Mouse (Mus musculus) CH12.LX (cell line): ENCODE measurements around the gene Pde4d. TPM values are rescaled to one million over a fixed set of nuclear protein-coding genes. Genes with fewer than 3 reads are reported as not detected.

Source experiments
- DNase-seq: peaks from one replicate; pipeline ENCODE4 v3.0.0-alpha.2; 2013; ENCODE audit errors: extremely low read depth
- H3K27ac ChIP-seq: 2 replicates; pipeline ENCODE4 v1.5.1; 2012; ENCODE audit warnings: low read depth, mild to moderate bottlenecking, control low read depth, moderate library complexity; ENCODE audit not compliant: insufficient read depth
- H3K27me3 ChIP-seq: replicated peaks from 2 replicates; pipeline ENCODE3; 2012; ENCODE audit warnings: inconsistent platforms
- H3K36me3 ChIP-seq, 2 experiments: replicated peaks in 1 of 2; 2 replicates each; pipeline versions ENCODE3 to v1.6.1; 2012; ENCODE audit warnings: inconsistent platforms in 1 of 2, low read length in 1 of 2, mild to moderate bottlenecking in 1 of 2, mixed read lengths in 1 of 2, moderate library complexity in 1 of 2; ENCODE audit not compliant: control insufficient read depth in 1 of 2, insufficient read depth in 1 of 2
- H3K4me1 ChIP-seq, 2 experiments: 2 replicates each; pipeline ENCODE4 v1.6.1; 2012; ENCODE audit warnings: inconsistent platforms in 1 of 2, moderate library complexity in 1 of 2; ENCODE audit not compliant: insufficient read depth in 2 of 2, control insufficient read depth in 1 of 2
- H3K4me2 ChIP-seq: 2 replicates; pipeline ENCODE4 v1.6.1; 2012; ENCODE audit warnings: low read depth, mild to moderate bottlenecking, control low read depth; ENCODE audit not compliant: poor library complexity, insufficient read depth, severe bottlenecking
- H3K4me3 ChIP-seq, 3 experiments: fragments of 150-350 bp in 1 of 3; sonication (generic) in 1 of 3; replicated peaks in 1 of 3; 2 replicates each; pipeline versions ENCODE3 to v1.5.1; 2011 to 2012; ENCODE audit warnings: low read depth in 2 of 3, low read length in 2 of 3, mild to moderate bottlenecking in 2 of 3, moderate library complexity in 2 of 3, control low read depth in 1 of 3, improper control_type of control experiment in 1 of 3, inconsistent platforms in 1 of 3, mixed read lengths in 1 of 3; ENCODE audit not compliant: poor library complexity in 1 of 3
- H3K79me2 ChIP-seq: replicated peaks from 2 replicates; pipeline ENCODE4 v1.6.1; 2012; ENCODE audit warnings: mild to moderate bottlenecking, moderate library complexity; ENCODE audit not compliant: control insufficient read depth, poor library complexity, insufficient read depth, severe bottlenecking; ENCODE audit errors: extremely low read depth
- H3K9ac ChIP-seq: 2 replicates; pipeline ENCODE4 v1.6.1; 2012; ENCODE audit warnings: low read depth, mild to moderate bottlenecking, control low read depth, moderate library complexity; ENCODE audit not compliant: insufficient read depth
- H3K9me3 ChIP-seq: replicated peaks from 2 replicates; pipeline ENCODE3; 2012; ENCODE audit warnings: low read length, inconsistent platforms, mixed read lengths
- CHD1 ChIP-seq: IDR thresholded peaks from 2 replicates; pipeline ENCODE4 v1.6.1; 2012; ENCODE audit warnings: low read depth, low read length, improper control_type of control experiment, inconsistent platforms
- CHD2 ChIP-seq: IDR thresholded peaks from 2 replicates; pipeline ENCODE4 v1.6.1; 2011; ENCODE audit warnings: low read length, improper control_type of control experiment
- CTCF ChIP-seq, 2 experiments: IDR thresholded peaks in 1 of 2; conservative IDR thresholded peaks in 1 of 2; 2 replicates each; pipeline ENCODE4 v1.5.1; 2011 to 2012; ENCODE audit warnings: low read depth in 2 of 2, low read length in 2 of 2, improper control_type of control experiment in 1 of 2, inconsistent platforms in 1 of 2, mild to moderate bottlenecking in 1 of 2, moderate library complexity in 1 of 2
- GABPA ChIP-seq: IDR thresholded peaks from 2 replicates; pipeline ENCODE4 v1.6.1; 2012; ENCODE audit warnings: low read depth, low read length, improper control_type of control experiment, inconsistent platforms; ENCODE audit not compliant: insufficient replicate concordance
- HCFC1 ChIP-seq: IDR thresholded peaks from 2 replicates; pipeline ENCODE4 v1.6.1; 2012; ENCODE audit warnings: low read depth, mild to moderate bottlenecking, inconsistent platforms, low read length, improper control_type of control experiment
- MAFK ChIP-seq: IDR thresholded peaks from 2 replicates; pipeline ENCODE4 v1.6.1; 2011; ENCODE audit warnings: low read length, improper control_type of control experiment; ENCODE audit not compliant: insufficient replicate concordance
- MAZ ChIP-seq: IDR thresholded peaks from 2 replicates; pipeline ENCODE4 v1.6.1; 2012; ENCODE audit warnings: low read depth, mild to moderate bottlenecking, inconsistent platforms, low read length, improper control_type of control experiment, moderate library complexity
- NRF1 ChIP-seq: IDR thresholded peaks from 2 replicates; pipeline ENCODE4 v1.6.1; 2014; ENCODE audit warnings: low read depth, mild to moderate bottlenecking, inconsistent platforms, low read length, improper control_type of control experiment, moderate library complexity
- POLR2A ChIP-seq: IDR thresholded peaks from 2 replicates; pipeline ENCODE4 v1.6.1; 2011; ENCODE audit warnings: low read depth, mild to moderate bottlenecking, improper control_type of control experiment, low read length
- RAD21 ChIP-seq: IDR thresholded peaks from 2 replicates; pipeline ENCODE4 v1.6.1; 2011; ENCODE audit warnings: low read depth, mild to moderate bottlenecking, low read length, improper control_type of control experiment, moderate library complexity
- RCOR1 ChIP-seq: conservative IDR thresholded peaks from 2 replicates; pipeline ENCODE4 v1.6.1; 2012; ENCODE audit warnings: low read depth, mild to moderate bottlenecking, inconsistent platforms, low read length, improper control_type of control experiment
- SIN3A ChIP-seq: IDR thresholded peaks from 2 replicates; pipeline ENCODE4 v1.6.1; 2012; ENCODE audit warnings: low read length, improper control_type of control experiment, inconsistent platforms
- USF1 ChIP-seq: IDR thresholded peaks from 2 replicates; pipeline ENCODE4 v1.6.1; 2014; ENCODE audit warnings: low read depth, mild to moderate bottlenecking, inconsistent platforms, low read length, improper control_type of control experiment
- ZKSCAN1 ChIP-seq: IDR thresholded peaks from 2 replicates; pipeline ENCODE4 v1.6.1; 2012; ENCODE audit warnings: low read depth, inconsistent platforms, low read length, improper control_type of control experiment, borderline replicate concordance
- dilution Hi-C: fragments of 300-500 bp; cut with MboI; formaldehyde crosslinking; loops from 2 replicates; pipeline ENCODE4 v1.14.3; 2020; ENCODE audit warnings: low sequenced_read_pairs; ENCODE audit not compliant: extremely low pct_unique_long_range_greater_than_20kb, extremely low pct_ligation_motif_present
- in situ Hi-C: fragments of 300-500 bp; cut with MboI; formaldehyde crosslinking; loops from 3 replicates; pipeline ENCODE4 v1.14.3; 2019; ENCODE audit warnings: low sequenced_read_pairs, low pct_ligation_motif_present, low pct_unique_long_range_greater_than_20kb, mixed read lengths
- polyA plus RNA-seq: library from polyadenylated mRNA; unstranded; fragments of >175 nt; gene quantifications from 2 replicates; pipeline ENCODE4 v1.2.1, GENCODE M21; 2012; ENCODE audit warnings: low read depth; ENCODE audit not compliant: insufficient read length
- total RNA-seq, 2 experiments: library from RNA; depleted of rRNA; stranded (reverse); fragments of 300-350 nt in 1 of 2; fragments of >200 nt in 1 of 2; gene quantifications; 2 replicates each; pipeline ENCODE4 v1.2.3; 2012 to 2014

Gene Pde4d
- total and polyA plus RNA-seq, 3 experiments = not detected

DNA sequence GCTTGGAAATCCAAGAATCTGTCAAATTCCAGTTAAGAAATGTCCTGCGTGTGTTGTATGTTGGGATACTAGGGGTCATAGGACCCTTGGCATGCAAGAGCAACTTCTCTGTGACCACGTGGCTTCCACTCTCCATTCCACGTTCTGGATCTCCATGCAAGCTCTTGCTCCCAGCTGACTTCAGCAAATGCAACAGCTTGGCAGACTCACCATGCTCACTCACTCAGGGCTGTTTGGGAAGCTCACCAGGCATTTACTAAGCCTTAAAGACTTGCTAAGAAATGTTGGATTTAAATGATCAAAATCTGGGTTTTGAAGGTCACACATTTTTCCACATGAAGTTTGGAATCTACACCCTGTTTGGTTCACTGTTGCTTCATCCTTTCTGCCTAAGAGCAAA is 1552.3 kb downstream of the Pde4d start:
- no peak overlapping the region for H3K27ac ChIP-seq
- H3K9ac ChIP-seq = no peak overlapping the region
- H3K27me3 ChIP-seq = no peaks in the 10 kb centered on the region
- no peak for DNase-seq
- H3K79me2 ChIP-seq = no peaks in the 10 kb centered on the region
- dilution Hi-C loops = no loop called here
- H3K4me3 ChIP-seq = no peak overlapping the region
- TF ChIP-seq NRF1 = no peak
- TF ChIP-seq RCOR1 = no peak
- TF ChIP-seq GABPA = no peak
- no peak for TF ChIP-seq CTCF (conservative IDR thresholded peaks at IDR 0.05 in 1 of 2, IDR thresholded peaks at IDR 0.05 in 1 of 2; ENCODE audit: low read depth in 2 of 2, low read length in 2 of 2)
- TF ChIP-seq MAZ = no peak
- TF ChIP-seq HCFC1 = no peak
- no peak for TF ChIP-seq CHD1
- no peak for TF ChIP-seq USF1
- TF ChIP-seq MAFK = no peak
- TF ChIP-seq RAD21 = no peak
- no peak for TF ChIP-seq CHD2
- TF ChIP-seq ZKSCAN1 = no peak
- no peak for TF ChIP-seq POLR2A
- TF ChIP-seq SIN3A = no peak
- peaks cover 0 to 4% of the 10 kb centered on the region in 2 experiments; a peak in 1 of 4 replicates for H3K4me1 ChIP-seq
- in situ Hi-C loops = no loop called here
- no peak overlapping the region for H3K4me2 ChIP-seq
- peaks cover 13% of the 10 kb centered on the region for H3K9me3 ChIP-seq
- H3K36me3 ChIP-seq = no peaks in the 10 kb centered on the region

Other genes starting within 250 kb of the Pde4d start
- 4.4 and 5.3 TPM in 2 replicates for gene Elovl7, start 235.5 kb upstream of the Pde4d start, total RNA-seq (2012; rRNA removed)
- gene Elovl7, start 235.5 kb upstream of the Pde4d start, total RNA-seq (2014; rRNA removed) = 8.3 and 8.6 TPM in 2 replicates
- 11.6 and 11.9 TPM in 2 replicates for gene Elovl7, start 235.5 kb upstream of the Pde4d start, polyA plus RNA-seq
- 11.1 and 12.8 TPM in 2 replicates for gene Depdc1b, start 133.6 kb upstream of the Pde4d start, total RNA-seq (2012; rRNA removed)
- gene Depdc1b, start 133.6 kb upstream of the Pde4d start, total RNA-seq (2014; rRNA removed) = 16.3 and 17.8 TPM in 2 replicates
- gene Depdc1b, start 133.6 kb upstream of the Pde4d start, polyA plus RNA-seq = 13.8 and 15.7 TPM in 2 replicates